Mouse (Mus musculus) left cerebral cortex, adult 8-10 months (tissue): ENCODE results near the gene Bdkrb1. TPM values are rescaled to one million over a fixed set of nuclear protein-coding genes. Genes with fewer than 3 reads are reported as not detected.

ENCODE experiments used
- DNase-seq, 2 experiments: peaks; one replicate each; pipeline ENCODE4 v3.0.0; 2022; ENCODE audit warnings: low spot score in 2 of 2
- total RNA-seq, 4 experiments: library from RNA; stranded (reverse); gene quantifications; 2 replicates each; pipeline ENCODE4 v1.2.4; 2022

Gene Bdkrb1
- total RNA-seq, result not detected

- no peak for DNase-seq
Observed at GRCm38 (mm10) chr12:105602581-105603210, at the start of gene Bdkrb1. Gene Bdkrb1 (plus strand): TSS chr12:105603085.

DNA sequence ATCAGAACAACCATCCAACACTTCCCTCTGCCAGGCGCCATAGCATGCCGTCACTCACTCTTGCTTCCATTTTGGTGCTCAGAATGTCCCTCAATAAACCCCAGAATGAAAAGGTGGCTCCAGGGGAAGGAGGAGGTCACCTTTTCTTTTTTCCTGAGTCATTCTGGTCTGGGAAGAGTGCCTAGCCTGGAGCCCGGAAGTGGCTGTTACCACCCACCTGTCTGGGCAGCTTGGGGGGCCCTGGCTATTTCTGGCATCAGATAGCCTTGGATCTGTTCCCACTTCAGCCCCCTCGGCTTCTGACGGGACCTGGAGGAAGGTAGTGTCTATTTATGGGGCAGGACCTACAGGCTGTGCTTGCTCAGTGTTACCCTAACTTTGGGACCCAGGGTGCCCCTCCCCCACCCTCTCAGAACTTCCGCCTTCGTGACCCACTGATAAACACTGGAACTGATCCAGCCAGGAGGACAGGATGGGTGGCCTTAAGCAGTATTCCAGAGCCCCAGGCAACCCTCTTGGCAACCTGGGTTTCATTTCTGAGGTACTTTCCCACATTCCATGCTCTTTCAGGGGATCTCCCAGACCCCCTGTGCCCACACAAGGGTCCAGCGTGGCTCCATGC, 48.6 kb upstream of the Bdkrb1 start:
- no peak for DNase-seq

GRCm38 (mm10) chr12:105555172-105555571, 47.7 kb upstream of the Bdkrb1 start:
- DNase-seq, result no peak

- DNase-seq, result no peak
Observed at GRCm38 (mm10) chr12:105557250-105557925, 45.5 kb upstream of the Bdkrb1 start.

DNA sequence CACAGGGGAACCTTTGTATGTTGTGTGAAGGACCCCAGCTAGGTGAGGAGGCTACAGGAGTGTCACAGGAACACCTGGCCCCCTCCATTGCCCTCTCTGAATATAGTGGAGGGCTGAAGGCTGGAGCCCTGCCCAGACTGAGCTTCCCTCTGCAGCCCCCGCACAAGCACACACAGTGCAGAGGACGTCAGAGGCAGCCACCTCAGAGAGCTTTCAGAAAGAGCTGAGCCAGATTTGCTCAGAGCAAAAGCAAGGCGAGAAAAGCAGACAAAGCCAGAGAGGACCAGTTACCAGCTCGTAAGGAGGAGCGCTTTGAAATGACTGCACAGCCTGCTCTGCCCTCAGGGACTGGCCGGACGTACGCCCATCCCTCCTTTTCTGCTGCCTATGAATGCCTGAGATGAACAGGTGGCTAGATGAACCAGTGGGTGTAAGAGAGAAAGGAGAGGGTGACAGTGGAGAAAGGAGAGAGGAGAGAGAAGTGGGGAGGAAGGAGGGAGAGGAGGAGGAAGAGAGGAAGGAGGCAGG, 41.8 kb upstream of the Bdkrb1 start:
- DNase-seq, result peak in 1 of 2 experiments; percentile 55

- DNase-seq, result no peak
Observed at GRCm38 (mm10) chr12:105562056-105562820, 40.6 kb upstream of the Bdkrb1 start.

- no peak for DNase-seq
Observed at GRCm38 (mm10) chr12:105562936-105563680, 39.8 kb upstream of the Bdkrb1 start, which contains the start of gene Bdkrb2. Gene Bdkrb2 (plus strand): TSS chr12:105563226.

DNA sequence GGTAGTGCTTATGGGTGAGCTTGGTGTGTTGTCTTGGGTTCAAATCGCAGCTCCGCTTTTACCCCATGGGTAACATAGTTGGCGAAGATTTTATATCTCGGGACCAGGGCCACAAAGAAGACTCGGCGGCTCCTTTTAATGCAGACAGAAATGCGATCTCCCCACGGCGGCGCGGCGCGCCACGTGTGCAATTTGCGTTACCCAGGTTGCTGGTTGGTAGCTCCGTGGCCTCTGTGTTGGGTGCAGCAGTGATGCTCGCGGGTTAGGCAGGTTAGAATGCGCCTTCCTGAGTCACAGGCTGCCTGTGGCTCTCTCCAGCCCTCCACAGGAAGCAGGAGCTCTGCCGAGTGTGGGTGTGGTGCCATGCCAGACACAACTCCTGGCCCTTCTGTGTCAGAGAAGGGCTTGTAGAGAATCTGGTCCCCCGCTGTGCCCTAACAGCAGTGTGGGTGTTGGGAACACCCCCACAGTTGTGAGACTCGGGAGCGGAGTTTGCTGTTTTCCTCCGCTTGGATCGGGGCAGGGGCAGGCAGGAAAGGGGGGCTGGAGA, 39.1 kb upstream of the Bdkrb1 start:
- no peak for DNase-seq

GRCm38 (mm10) chr12:105565221-105565620, 37.7 kb upstream of the Bdkrb1 start:
- no peak for DNase-seq

DNA sequence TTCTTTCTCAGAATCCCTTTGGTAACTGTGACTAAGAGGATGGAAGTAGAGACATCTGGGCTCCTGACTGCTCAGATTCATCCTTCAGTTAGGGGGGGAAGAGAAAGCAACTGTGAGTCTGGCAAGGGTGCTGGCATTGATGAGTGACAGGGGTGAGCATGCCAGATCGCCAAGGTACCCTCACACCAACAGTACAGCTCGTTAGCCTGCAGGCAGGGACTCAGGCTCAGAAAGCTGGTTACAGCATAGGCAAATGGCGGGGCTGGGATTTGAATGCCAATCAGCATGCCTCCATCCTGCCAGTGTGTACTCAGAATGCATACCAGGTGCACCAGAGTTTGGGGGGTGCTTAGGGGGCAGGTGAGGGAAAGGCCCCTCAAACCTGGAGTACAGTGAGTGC, 31.0 kb upstream of the Bdkrb1 start:
- DNase-seq, result no peak

GRCm38 (mm10) chr12:105572622-105573021, 30.3 kb upstream of the Bdkrb1 start:
- no peak for DNase-seq

- no peak for DNase-seq
Observed at GRCm38 (mm10) chr12:105574356-105574755, 28.5 kb upstream of the Bdkrb1 start.

GRCm38 (mm10) chr12:105580490-105580889, 22.4 kb upstream of the Bdkrb1 start:
- no peak for DNase-seq

GRCm38 (mm10) chr12:105582486-105582885, 20.4 kb upstream of the Bdkrb1 start:
- DNase-seq, result no peak

DNA sequence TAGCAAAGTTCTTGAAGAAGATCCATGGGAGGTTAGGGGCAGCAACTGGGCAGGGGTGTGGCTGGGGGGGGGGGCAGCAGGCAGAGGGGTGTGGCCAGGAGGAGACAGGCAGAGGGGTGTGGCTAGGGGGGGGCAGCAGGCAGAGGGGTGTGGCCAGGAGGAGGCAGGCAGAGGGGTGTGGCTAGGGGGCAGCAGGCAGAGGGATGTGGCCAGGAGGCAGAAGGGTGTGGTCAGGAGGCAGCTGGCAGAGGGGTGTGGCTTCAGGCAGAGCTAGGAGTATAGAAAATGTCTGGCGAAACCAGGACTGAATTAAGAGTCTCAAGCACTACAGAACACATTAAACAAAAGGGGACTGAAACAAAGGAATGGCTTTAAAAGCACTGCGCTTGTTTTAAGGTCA, 19.4 kb upstream of the Bdkrb1 start:
- no peak for DNase-seq

- peak in 1 of 2 experiments; percentile 52 for DNase-seq
Observed at GRCm38 (mm10) chr12:105584851-105585250, 18.0 kb upstream of the Bdkrb1 start.

- DNase-seq, result no peak
Observed at GRCm38 (mm10) chr12:105587526-105587925, 15.4 kb upstream of the Bdkrb1 start.

DNA sequence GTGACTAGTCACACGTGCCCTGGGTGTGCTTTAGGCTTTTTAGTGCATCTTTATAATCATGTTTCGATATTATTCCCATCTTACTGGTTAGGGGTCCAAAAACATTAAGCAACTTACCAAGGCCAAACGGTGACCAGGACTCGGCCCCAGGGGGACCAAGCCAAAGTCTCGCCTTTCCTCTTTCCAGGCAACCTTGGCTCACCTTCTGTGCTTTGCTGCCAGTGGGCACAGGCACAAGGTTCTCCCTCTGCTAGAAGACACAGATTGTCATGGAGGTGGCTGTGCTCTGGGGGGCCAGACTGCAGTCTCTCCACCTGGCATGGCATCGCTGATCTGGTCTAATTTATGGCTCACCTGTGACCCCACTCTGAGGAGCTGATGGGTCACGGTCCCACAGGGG, 12.1 kb upstream of the Bdkrb1 start:
- DNase-seq, result no peak

- no peak for DNase-seq
Observed at GRCm38 (mm10) chr12:105592361-105592761, 10.5 kb upstream of the Bdkrb1 start.

DNA sequence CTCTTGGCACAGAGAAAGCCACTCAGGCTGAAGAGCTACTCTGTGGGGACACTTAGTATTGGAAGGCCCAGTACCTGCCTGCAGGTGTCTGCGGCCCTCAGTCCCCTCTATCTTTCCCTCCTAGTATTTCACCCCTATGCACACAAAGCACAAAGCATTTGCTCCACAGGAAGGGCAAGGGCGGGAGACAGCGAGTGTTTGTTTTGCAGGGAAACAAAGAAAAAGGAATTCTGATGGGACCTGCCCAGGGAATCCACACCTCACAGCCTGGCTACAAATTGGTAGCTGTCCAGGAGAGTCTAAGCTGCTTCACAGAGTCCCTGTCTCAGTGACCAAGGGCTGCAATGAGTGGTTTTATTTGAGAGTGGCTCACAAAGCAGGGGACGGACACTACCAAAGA, 9.4 kb upstream of the Bdkrb1 start:
- no peak for DNase-seq

DNA sequence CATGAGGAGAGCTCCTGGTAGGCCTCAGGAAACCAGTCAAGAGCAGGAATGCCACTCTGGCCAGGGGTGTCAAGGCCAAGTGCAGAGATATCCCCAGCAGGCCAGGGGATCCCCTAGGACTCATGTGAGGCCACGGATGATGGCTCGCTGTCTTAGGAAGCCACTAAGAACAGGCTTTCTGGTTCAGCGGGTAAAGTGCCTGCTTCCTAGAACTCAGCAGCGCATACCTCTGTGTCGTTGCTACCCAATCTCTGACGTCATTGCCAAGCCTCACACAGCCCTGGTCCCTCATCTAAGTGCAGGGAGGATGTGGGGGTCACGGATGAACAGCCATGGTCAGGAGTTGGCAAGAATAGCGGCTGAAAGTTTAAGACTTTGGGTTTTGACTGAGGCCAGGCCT, 5.8 kb upstream of the Bdkrb1 start:
- DNase-seq, result no peak
